Mouse (Mus musculus): ENCODE measurements around the gene Epm2a. TPM values are rescaled to one million over a fixed set of nuclear protein-coding genes. Genes with fewer than 3 reads are reported as not detected.
"Not testable (repeated sequence)": the region's sequence is repeated elsewhere in the genome, so short reads cannot be mapped to it uniquely, and the experiment has no call there.

Epm2a gene
- 10 to 100 TPM; 25.0 to 30.6 TPM for total RNA-seq (2021)
- long read RNA-seq, experiment 1, partial matches to known transcripts = 0 of 2 reads
- long read RNA-seq, experiment 1, other reads (novel, unspliced or antisense) = 2 of 2 reads
- long read RNA-seq, experiment 2, partial matches to known transcripts = 1 of 2 reads
- long read RNA-seq, experiment 2, other reads (novel, unspliced or antisense) = 1 of 2 reads

- peak; percentile 73 to 79 for DNase-seq (ENCODE audit: low spot score in 2 of 2)
Observed at GRCm38 (mm10) chr10:11343205-11344141, at the start of gene Epm2a. TSS of gene Epm2a (plus strand) at chr10:11343404.

- no peak for DNase-seq (ENCODE audit: low spot score in 2 of 2)
Observed at GRCm38 (mm10) chr10:11298418-11298817, 44.8 kb upstream of the Epm2a start.

DNA sequence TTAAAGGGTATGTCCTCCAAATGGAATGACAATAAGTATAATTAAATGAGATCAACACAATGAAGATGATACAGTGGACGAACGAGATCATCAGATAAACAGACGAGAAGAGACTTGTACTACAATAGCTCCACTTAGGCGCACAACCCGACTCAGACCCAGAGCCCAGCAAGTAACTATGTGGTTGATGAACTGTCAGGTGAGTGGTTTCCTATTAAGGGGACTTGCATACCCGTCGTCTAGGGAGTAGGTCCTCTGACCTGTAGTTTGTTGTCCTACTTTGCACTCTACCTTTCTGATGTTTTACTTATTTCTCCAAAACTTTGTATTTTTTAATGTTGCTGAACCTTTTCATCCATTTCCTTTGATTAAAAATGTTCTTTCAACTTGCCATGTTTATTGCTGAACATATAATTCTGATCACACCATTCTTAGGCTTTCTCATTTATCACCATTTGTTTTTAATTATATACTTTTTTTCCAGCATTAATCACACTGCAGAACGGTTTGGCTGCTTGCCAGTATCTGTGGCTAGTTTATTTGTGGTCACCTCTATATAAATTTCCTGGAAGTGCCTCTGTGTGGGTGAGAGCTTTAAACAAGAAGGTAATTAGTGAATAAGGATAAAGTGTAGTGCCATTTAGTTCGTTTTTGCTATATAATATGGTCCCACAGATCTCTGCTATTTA, 37.7 kb upstream of the Epm2a start:
- no peak for DNase-seq (ENCODE audit: low spot score in 2 of 2)

DNA sequence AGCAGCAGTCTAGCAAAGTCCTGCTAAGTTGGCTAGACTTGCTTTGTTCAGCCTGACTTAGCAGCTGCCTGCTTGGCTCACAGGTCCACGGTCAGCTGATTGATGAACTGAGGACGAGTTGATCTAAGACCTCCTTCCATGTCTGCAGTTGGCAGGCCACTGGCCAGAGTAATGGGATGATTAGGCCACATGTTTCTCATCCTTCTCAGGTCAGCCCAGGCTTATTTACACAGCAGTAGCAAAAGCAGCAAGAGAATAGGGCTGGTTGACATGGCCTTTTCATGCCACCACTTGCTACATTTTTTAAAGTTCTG, 37.2 kb upstream of the Epm2a start:
- no peak for DNase-seq (ENCODE audit: low spot score in 2 of 2)

- no peak for DNase-seq (ENCODE audit: low spot score in 2 of 2)
Observed at GRCm38 (mm10) chr10:11309866-11310265, 33.3 kb upstream of the Epm2a start.

GRCm38 (mm10) chr10:11310481-11310880, 32.7 kb upstream of the Epm2a start:
- no peak for DNase-seq (ENCODE audit: low spot score in 2 of 2)

GRCm38 (mm10) chr10:11317856-11318454, 25.2 kb upstream of the Epm2a start:
- not testable (repeated sequence) for DNase-seq (ENCODE audit: low spot score in 2 of 2)

DNA sequence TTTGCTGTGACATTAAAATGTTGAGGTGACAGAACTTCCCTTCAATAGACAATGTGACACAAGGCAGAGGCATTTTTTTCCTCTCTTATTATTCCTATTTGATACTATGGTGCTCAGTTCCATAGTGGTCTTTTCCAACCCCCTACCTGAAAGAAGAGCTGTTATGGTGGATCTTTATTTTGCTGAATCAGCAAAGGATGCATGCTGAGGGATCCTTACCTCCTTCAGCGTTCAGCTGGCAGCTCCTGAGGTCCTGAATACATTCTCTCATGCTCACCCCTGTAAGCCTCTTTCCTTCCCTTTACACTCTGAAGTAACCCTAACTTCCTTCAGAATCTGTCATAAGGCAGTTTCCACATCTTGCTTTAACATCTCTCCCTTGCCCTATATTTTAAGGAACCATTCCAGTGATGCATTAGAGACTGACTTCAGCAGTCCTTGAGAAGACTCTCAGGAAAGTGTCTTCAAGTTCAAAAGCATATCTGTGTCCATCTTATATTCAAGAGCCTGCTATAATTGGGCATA, 23.7 kb upstream of the Epm2a start:
- DNase-seq (ENCODE audit: low spot score in 2 of 2) = no peak

DNA sequence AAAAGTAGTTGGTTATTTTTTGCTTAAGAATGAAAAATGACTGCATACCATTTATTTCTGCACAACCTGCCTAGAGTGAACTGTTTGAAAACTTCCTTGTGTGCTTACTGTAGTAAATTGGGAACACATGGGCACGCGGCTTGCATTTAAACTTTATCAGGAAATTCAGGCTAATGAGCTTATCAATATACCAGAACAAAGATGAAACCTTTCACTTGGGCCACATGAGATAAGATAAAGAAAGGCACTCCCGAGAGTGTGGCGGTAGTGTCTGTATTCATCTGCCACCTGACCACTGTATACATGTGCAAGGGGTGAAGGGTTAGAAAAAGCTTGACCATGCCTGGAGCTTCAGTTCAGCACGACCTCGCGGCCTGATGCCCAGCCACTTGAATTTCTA, 20.9 kb upstream of the Epm2a start:
- no peak for DNase-seq (ENCODE audit: low spot score in 2 of 2)

- no peak for DNase-seq (ENCODE audit: low spot score in 2 of 2)
Observed at GRCm38 (mm10) chr10:11323202-11323898, 19.9 kb upstream of the Epm2a start.

GRCm38 (mm10) chr10:11326526-11326925, 16.7 kb upstream of the Epm2a start:
- no peak for DNase-seq (ENCODE audit: low spot score in 2 of 2)

- no peak for DNase-seq (ENCODE audit: low spot score in 2 of 2)
Observed at GRCm38 (mm10) chr10:11344536-11345468, 1.6 kb downstream of the Epm2a start.

GRCm38 (mm10) chr10:11350243-11350974, 7.2 kb downstream of the Epm2a start:
- not testable (repeated sequence) for DNase-seq (ENCODE audit: low spot score in 2 of 2)

DNA sequence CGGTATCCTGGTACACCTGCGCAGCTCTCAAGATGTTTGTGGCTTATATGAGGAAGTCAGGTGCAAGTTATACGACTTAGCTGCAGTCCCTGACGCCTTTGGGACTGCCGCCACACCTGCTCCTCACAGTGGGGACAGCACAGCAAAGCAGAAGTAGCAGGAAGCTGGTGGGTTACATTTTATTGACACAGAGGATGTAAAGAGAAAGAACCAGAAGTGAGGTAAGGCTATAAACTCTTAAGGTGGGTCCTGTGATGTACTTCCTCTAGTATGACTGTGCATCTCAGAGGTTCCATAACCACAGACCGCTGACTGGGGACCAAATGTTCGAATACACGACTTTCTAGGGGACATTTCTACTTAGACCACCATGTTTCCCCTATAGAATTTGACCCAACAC, 11.4 kb downstream of the Epm2a start:
- no peak for DNase-seq (ENCODE audit: low spot score in 2 of 2)

DNA sequence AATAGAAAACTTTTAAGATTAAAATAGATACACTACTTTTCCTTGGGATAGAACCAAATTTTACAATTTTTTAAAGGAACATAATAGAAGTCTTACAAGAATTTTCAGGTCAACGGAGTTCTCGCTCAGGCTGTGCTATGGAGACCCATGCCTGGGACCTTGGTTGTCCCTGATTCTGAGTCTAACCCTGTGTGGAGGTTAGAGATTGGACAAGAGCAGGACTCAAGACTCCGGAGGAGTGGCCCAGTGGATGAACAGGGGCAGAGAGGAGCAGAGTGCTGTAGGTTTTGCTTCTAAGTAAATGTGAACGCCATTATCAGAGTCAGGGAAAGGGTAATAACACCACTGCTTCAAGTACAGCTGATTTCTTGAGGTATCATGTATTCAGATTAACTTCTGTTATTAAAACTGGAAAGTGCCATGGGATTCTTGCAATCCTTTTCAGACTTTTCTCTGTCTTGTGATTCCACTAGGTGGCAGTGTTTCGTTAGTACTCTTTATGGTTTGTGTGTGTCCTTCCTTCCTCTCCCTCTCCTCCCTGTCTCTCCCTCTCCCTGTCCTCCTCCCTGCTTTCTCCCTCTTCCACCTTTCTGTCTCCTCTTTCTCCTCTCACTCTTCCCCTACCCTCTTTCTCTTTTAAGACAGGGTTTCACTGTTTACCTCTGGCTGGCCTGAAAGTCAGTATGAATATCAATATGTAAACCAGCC, 18.9 kb downstream of the Epm2a start:
- DNase-seq (ENCODE audit: low spot score in 2 of 2) = peak in 1 of 2 experiments; percentile 74

DNA sequence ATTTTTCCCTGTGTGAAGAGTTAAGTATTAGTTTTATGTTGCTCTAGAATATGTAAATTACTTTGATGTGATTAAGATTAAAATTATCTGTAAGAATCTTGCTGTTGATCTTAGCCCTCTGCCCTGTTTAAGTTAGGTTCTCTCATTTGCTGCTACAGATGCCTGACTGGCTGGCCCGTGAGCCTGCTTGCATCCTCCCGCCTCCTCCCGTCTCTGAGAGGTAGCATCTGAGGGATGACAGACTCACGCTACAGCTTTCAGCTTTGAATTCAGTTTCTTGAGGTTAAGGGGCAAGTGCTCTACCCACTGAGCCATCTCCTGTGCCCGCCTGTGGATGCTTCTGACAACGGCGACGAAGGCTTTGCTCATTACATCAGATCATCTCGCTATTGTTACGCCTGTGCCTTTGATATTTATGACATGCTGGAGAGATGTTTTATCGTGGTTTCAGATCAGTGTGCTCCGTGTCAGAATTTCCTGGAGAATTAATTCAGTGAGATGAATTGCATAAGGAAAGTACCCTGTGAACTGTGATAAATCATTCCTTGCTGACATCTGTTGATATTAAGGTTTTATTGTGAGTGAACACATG, 19.8 kb downstream of the Epm2a start:
- no peak for DNase-seq (ENCODE audit: low spot score in 2 of 2)

DNA sequence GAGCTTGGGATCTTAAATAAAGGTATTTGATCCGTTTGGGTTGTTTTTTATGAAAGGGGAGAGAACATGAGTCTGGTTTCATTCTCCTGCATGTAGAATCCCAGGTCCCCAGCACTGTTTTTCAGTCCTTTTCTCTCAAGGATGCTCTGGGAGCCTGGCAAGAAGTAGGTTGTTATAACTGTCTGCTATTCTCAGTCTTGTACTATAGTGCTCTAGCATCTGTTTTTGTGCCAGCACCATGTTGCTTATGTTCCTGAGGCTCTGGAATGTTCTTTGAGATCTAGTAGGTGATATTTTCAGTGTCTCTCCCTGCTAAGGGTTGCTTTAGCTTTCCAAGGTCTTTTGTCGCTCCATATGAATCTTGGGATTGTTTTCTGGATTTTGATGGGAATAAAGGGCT, 38.1 kb downstream of the Epm2a start:
- DNase-seq (ENCODE audit: low spot score in 2 of 2) = no peak

- DNase-seq (ENCODE audit: low spot score in 2 of 2) = no peak
Observed at GRCm38 (mm10) chr10:11410926-11411325, 67.7 kb downstream of the Epm2a start.
